Mouse (Mus musculus) thymus, postnatal 0 days (tissue): ENCODE data around the gene Dap. TPM values are rescaled to one million over a fixed set of nuclear protein-coding genes. Genes with fewer than 3 reads are reported as not detected.

ENCODE experiments used
- DNase-seq: peaks from one replicate; pipeline ENCODE4 v3.0.0-alpha.2; 2015; ENCODE audit warnings: low spot score
- polyA plus RNA-seq: library from polyadenylated mRNA; unstranded; fragments of >200 nt; fragmentation: Nextera tagmentation; extraction: Ambion mirVana; gene quantifications from 2 replicates; pipeline ENCODE4 v1.2.1, GENCODE M21; 2015

Dap gene
- polyA plus RNA-seq, 1 experiment from 2014 or later = 89.5 TPM

DNA sequence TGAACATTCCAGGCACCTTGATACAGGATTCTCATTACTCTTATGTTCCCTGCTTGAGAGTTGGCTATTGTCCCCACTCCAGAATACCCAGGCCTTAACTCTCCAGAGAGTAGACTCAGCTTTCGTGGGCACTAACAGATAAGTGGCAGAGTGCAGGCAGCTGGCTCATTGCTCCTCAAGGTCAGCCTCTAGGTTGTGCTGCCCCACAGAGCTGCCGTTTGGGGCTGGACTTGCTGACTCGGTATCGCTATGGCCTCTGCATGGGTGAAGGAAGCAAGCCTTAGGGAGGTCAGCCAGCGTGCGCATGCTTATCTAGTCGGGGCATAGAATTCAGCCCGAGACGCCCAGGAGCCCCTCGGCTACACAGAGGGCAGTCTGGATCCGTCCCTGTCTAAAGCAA lies 13.3 kb downstream of the Dap start:
- no peak for DNase-seq

DNA sequence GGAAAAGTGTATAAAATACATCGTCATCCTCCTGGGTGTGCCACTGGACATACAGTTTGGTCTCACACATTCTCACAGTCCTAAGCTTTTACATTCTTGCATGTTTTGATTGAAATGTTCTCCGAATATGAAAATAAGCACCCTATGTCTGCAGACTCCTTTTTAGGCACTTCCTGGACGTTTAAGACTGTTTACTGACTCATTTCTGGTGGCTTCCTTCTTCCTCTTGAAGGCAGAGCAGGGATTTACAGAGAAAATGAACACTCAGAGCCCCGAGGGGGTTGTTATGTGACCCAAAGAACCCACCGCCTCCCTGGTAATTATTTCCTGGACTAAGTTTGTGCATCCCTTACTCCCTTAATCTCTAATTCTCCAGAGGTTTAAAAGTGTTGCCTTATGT lies 13.8 kb downstream of the Dap start:
- DNase-seq = no peak

GRCm38 (mm10) chr15:31238611-31239010 lies 14.5 kb downstream of the Dap start:
- no peak for DNase-seq

GRCm38 (mm10) chr15:31239713-31240112 lies 15.6 kb downstream of the Dap start:
- DNase-seq = no peak

DNA sequence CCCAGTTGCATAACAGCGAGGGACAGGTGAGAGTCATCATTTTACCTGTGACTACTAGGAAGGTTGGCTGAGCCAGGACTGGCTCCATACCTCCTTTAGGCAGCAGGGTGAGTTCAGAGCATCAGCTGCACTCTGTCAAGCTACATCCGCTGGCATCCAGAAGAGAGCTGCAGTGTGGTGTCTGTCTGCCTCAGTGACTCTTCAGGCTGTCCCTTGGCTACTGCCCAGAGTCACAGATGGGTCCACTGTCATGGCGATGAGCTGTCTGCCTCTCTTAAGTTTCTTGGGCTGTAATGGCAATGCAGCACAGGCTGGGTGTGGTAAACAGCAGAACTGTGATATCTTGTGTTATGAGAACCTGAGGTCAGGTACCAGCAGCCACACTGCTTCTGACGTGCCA lies 16.1 kb downstream of the Dap start:
- DNase-seq = no peak

DNA sequence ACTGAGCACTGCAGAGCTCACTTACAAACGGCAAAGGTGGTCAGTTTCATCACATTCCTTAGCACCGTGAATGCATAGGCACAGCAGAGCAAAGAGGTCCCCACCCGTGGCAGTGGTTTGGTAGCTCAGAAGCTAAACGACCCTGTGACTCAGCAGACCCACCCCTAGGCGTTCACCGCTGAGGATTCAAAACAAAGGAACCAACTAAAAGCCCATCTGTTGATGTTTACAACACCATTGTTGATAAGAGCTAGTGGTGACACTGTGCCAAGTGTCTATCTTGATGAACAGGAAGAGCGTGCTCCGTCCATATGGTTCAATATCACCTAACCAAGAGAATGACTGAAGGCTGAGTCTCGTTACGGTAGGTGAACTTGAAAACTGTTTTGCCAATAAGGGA lies 19.1 kb downstream of the Dap start:
- no peak for DNase-seq

DNA sequence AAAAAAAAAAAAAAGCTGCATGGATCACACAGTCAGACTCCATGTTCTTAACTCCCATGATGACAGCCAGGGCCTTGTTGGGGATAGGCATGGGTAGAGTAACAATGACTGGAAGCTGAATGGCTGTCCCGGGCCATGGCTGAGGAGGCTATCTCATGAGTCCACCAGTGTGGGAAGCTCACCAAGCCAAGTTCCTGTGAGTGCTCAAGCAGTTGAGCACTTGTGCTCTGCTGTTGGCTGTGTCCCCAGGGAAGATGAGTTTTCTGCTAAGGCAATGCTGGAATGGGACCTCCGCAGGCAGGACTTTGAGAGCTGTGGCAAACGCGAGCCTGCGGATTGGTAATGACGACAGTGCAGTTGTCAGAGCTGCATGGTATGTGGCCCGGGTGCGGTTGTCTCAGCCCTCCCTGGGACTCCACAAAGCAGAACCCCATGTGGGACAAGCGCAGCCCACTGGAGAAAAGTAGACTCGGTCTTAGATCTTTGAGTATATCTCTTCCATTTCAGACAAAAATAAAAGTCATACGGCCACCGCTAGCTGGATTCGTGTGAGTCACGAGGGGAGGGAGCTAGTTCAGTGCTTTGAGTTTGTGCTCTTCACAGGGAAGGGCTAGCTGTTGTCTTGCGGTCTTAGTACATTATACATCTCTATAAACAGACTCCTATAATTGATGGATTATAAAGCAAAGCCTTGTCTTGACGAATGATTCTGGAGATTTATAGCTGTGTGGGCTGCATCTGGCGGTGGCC lies 20.8 kb downstream of the Dap start:
- DNase-seq = no peak

GRCm38 (mm10) chr15:31245934-31246333 lies 21.8 kb downstream of the Dap start:
- DNase-seq = no peak

DNA sequence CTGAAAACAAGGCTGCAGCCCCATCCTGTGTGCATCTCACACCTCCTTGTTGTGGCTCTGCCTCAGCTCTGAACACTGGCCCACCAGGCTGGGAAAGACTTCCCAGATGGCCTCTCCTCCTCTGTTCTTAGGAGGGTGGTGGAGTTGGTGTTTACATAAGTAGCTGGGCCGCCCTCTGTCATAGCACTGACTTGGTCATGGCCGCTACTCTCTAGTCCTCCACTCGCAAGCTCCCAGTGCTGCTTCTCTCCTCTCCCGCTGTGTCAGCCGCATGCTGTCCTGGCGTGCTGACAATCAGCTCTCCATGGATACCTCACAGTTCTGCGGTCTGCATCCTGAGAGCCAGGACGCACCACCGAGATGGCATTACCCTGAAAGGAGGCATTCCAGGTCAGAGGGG lies 22.9 kb downstream of the Dap start:
- no peak for DNase-seq

DNA sequence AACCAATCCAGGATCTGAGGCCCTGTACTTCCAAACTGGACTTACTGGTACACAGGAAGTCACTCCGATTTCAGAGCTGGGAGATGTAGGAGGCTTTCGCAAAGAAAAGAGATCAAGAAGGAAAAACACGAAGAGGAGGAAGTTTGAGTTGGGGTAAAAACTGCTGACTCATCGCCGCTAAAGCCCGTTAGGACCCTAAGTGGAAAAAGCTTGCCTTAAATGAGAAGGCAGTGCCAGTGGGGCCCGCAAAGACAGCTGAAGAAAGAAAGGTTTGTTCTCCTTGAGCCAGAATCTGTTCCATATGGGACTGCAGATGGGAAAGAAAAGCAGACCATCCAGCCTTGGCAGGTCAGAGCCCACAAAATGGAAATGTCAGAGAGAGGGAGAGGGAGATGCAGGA lies 24.8 kb downstream of the Dap start:
- peak; percentile 35 for DNase-seq

GRCm38 (mm10) chr15:31250027-31250426 lies 25.9 kb downstream of the Dap start:
- DNase-seq = no peak

GRCm38 (mm10) chr15:31250676-31251075 lies 26.6 kb downstream of the Dap start:
- DNase-seq = no peak

- no peak for DNase-seq
Measured at GRCm38 (mm10) chr15:31251189-31251588, 27.1 kb downstream of the Dap start.

- DNase-seq = no peak
Measured at GRCm38 (mm10) chr15:31252590-31253311, 28.6 kb downstream of the Dap start.

DNA sequence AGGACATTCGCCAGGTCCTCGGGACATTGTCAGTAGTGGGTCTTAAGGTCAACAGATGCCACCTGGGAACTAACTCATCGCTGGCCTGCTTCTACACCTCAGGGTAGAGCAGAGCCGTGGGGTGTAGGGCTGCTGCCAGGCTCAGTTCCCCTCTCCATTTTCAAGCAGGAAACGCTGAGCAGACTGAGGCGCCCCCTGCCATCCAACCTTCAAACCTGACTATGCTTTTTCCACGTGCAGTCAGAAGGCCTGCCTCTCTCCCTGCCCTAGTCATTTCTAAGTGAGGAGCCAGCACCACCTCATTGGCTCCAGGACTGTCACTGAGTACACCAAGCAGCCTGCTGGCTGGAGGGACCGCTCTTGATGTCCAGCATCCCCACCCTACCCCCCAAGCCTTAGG lies 29.3 kb downstream of the Dap start:
- DNase-seq = peak; percentile 41

DNA sequence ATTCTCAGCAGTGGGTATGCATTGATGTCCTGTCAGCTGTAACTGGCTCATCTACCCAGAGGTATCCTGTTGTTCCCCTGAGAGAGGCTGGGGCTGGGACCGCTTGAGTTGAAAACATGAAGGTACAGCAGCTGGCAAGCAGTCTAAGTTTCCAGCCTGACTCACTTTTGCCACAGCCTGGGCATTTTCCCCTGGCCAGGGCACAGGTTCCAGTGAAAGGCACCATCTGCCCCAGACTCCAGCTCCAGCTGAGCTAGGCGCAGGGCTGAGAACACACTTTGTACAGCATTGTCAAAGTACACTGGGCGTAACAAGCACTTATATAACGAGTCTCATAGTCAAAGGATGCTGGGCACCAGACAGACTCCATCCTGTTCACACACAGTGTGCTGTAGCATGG lies 29.8 kb downstream of the Dap start:
- DNase-seq = no peak

DNA sequence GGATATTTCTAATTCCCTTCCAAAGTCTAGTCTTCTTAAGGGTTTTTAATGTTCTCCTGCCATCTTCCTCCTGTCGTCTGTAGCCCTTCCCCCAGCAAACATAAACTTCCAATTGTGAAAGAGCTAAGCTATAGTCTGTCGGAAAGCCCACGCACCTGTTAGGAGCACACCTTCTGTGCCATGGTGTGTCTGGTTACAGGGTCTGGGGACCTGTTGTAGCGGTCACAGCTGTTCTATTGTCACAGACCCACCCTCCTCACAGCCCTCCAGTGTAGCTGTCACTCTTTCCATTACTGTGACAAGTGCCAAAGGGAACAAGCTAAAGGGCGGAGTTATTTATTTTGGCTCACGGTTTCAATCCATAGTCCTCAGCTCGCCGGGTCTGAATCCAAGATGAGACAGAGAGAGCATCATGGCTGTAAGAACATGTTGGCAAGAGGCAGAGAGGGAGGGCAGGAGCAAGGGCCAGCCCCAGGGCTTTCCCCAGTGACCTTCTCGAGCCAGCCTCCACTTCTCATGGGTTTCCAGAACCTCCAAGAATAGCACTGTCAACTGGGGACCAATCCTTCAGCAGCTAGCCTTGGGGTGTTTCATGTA lies 30.9 kb downstream of the Dap start:
- no peak for DNase-seq

DNA sequence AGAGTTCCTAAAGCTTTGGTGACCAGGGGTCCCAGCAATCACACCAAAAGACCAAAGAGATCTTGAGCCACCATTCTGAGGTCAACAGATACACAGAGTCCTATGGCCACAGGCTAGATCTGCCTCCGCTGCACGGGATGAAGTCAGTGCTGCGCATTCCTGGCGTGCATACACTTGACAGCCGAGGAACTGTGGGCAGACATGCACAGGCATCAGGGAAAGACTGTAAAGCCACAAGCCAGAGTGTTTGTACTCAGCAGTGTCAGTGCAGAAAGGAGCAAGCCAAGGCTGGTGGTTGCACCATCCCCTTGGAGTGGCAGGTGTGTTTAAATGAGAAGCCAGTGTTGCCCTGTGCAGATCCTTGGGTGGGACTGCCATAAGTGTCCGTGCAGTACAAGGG lies 31.6 kb downstream of the Dap start:
- no peak for DNase-seq

DNA sequence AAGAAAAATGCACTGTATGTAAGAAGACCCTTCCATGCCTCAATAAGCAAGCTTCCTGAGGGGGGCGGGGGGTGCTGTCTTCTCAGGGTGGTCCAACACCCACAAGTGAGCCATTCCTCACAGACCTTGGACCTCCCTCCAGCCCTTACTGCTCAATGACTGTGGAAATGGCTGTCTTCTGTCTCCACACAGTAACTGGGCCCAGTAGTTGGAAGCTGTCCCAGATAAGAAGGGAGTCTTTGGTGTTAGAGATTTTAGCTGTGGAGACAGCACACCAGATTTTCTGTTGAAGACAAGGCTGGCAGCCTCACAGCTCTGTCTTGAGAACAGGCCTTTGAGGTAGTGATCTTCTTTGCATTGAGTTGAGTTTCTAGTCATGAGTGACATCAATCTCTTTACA lies 33.2 kb downstream of the Dap start:
- no peak for DNase-seq

- DNase-seq = peak; percentile 69
Measured at GRCm38 (mm10) chr15:31258029-31258692, 34.0 kb downstream of the Dap start.

GRCm38 (mm10) chr15:31258693-31259439 lies 34.8 kb downstream of the Dap start:
- DNase-seq = peak; percentile 21
